Mouse (Mus musculus) adrenal gland, adult (tissue): ENCODE measurements around the gene Socs7.
A peak's percentile ranks its signal among the peaks of the same experiment; 100 is the strongest.
"Not testable (repeated sequence)": the region's sequence is repeated elsewhere in the genome, so short reads cannot be mapped to it uniquely, and the experiment has no call there.

Experiments used
- DNase-seq, 2 experiments: peaks; one replicate each; pipeline ENCODE4 v3.0.0; 2022 to 2023; ENCODE audit warnings: low spot score in 1 of 2; ENCODE audit not compliant: inconsistent age in 2 of 2

Socs7 gene

DNA sequence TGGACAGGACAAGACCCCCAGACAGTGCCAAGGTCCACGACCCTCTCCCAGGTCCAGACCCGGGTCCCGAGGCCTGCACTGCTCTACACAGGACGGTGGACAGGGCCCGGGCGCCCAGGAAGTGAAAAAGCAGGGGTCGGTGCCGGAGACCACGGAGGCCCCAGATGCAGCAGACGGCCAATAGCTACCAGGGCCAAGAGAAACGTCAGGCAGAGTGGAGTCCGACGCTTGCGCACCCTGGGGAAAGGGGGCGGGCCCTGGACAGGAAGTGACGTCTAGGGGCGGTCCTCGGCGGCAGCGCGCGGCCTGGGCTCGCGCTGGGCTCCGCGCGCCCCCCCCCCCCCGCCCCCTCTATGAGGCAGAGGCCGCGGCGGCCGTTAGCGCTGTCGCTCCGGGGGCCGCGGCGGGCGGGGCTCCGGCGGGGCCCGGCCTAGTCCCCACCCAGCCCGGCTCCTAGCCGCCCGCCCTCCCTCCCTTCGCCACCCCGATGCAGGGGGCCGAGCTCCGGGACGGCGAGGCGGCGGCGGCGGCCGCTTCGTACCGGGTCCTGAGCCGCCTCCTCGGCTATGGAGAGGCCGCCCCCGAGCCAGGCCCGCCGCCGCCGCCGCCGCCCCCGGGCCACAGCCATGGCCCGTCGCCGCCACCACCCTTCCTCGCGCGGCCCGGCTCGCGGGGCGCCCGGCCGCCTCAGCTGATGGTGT is at the start of gene Socs7:
Gene Socs7 (plus strand): TSS at position 604 of the 701 bp plus-strand sequence.
- DNase-seq = peak; percentile 95 to 97

GRCm38 (mm10) chr11:97312871-97313270 is 49.5 kb upstream of the Socs7 start:
- not testable (repeated sequence) for DNase-seq

- DNase-seq = no peak
Observed at GRCm38 (mm10) chr11:97314110-97314509, 48.2 kb upstream of the Socs7 start.

- DNase-seq = no peak
Observed at GRCm38 (mm10) chr11:97314751-97315503, 47.4 kb upstream of the Socs7 start.

DNA sequence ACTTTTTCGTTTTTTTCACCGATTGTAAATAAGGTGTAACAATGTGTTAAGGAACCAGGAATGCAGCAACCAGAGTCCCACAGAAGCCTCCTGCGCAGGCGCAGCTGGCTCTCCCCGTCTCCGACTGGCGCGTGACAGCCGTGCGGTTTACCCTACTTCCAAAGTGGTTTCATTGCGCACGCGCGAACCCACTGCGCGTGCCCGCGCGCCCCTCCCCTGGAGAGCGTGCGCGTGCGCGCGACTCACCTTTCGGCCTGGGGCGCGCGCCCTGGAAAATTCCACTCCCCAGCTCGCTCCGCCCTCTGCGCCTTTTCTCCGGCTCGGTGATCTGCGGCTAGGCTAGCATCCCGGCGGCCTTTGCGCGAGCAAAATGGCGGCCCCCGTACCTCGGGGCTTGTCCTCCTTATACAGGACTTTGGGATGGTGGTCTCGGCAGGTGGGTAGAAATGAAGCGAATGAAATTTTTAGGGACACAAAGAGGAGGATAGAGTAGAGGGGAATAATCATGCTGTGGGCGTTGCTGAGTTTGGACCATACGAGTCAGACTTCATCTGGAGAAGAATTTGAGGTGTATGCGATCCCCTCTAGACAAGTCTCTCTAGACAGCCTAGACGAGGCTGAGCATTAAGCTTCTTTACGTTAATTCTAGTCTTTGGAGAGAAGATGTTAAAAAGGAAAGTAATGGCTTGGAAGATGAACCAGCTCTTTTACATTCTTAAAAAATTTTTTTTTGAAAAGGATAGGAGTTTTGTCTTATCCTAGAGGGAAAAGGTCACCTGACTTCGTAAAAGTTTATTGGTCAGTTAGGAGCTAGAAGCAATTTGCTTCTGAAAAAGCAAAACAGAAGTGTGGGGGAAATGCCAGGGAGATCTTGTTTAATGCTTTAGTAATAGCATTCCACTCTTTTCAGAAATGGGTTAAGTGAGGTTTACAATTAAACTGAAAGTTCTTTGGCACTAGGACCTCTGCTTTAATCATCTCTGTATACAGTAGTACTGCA is 46.5 kb upstream of the Socs7 start, which contains the start of gene Mrpl45:
Gene Mrpl45 (plus strand): TSS at position 213 of the 1,000 bp plus-strand sequence.
- DNase-seq = peak; percentile 99 to 100

- DNase-seq = no peak
Observed at GRCm38 (mm10) chr11:97321197-97321596, 41.2 kb upstream of the Socs7 start.

DNA sequence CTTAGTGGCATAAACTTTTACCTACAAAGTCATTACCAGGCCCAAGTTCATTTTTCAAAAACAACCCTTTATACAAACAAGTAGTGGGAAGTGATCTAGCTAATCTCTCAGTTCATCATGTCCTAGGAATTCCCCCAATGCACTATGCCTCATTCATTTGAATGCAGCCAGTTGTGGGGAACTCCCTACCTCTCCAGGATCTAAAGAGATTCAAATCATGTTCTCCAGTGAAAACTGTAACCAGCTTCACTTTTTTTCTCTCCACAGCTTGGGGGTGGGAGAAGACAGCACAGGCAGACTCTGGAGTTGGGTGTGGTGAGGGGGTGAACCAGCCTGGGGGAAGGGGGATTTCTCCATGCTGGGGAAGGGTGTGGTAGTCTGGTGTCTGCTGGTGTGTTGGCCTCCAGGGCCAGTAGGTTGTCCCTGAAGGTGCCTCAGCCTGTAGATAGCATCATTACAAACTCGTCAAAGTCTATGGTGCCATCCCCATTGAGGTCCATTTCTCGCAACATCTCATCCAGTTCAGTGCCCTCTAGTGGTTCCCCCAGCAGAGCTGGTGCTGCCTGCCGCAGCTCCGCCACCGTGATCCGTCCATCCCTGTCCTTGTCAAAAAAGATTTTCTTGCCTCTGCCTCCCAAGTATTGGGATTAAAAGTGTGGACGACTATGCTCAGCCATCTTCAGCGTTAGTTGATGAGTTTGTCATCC is 40.3 kb upstream of the Socs7 start:
- DNase-seq = not testable (repeated sequence)

- no peak for DNase-seq
Observed at GRCm38 (mm10) chr11:97325224-97325623, 37.1 kb upstream of the Socs7 start.

- peak in 1 of 2 experiments; percentile 84 for DNase-seq
Observed at GRCm38 (mm10) chr11:97328148-97328547, 34.2 kb upstream of the Socs7 start.

GRCm38 (mm10) chr11:97330315-97330714 is 32.0 kb upstream of the Socs7 start:
- no peak for DNase-seq

DNA sequence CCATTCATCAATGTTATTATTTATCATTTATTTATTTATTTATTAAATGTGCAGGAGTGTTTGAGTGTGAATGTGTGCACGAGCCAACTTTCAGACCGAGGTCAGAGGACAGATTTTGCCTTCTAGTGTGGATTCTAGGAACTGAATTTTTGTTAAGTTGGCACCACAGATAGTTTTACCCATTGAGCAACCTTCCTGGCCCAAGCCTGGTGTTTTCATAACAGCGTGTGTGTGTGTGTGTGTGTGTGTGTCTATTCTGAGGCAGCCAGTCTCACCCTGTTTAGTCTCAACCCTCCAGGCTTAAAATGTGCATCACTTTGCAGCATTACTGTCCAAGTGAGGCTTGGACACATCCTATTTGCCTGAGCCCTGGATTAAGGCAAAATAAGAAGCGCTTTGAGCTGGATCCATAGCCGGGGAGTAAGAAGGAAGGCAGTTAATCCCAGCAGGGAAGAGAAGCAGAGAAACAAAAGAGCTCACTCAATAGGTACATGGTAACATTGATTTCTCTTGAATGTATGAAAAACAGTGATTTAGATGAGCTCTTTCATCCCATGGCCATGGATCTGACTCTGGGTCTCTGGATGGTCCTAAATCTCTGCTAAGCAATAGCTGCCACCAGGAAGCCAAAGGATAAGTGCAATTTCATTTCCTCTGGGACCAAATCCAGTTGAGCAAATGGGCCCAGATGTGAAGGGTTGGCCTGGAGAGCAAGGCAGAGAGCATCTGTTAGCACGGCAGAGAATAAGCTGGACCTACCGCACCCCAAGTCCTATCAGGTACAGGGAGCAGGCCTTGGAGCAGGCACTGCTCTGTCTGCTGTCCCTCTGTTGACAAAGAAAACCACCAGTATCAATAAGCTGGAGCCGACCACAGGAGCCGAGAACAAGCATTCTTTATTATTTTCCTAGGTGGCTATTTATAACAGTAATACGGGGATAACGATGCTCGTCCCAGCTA is 30.8 kb upstream of the Socs7 start:
- DNase-seq = peak in 1 of 2 experiments; percentile 51

GRCm38 (mm10) chr11:97333044-97333443 is 29.3 kb upstream of the Socs7 start:
- no peak for DNase-seq

- DNase-seq = no peak
Observed at GRCm38 (mm10) chr11:97333896-97334295, 28.5 kb upstream of the Socs7 start.

DNA sequence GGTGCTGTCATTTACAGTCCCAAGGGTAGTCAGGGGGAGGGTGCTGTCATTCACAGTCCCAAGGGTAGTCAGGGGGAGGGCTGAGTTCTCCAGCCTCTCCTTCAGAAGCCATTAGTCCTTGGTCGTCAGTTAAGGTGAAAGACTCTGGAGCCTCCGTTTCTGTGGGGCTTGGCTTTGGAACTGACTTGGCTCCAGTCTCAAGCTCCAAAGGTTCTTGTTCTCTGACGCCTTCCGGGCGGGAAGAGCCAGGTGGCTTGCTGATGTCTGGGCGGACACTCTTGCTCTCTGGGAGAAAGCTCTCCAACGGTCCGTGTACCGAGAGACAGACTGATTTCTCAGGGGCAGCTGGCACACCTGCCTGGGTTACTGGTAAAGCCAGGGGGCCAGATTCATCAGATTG is 28.0 kb upstream of the Socs7 start:
- no peak for DNase-seq

DNA sequence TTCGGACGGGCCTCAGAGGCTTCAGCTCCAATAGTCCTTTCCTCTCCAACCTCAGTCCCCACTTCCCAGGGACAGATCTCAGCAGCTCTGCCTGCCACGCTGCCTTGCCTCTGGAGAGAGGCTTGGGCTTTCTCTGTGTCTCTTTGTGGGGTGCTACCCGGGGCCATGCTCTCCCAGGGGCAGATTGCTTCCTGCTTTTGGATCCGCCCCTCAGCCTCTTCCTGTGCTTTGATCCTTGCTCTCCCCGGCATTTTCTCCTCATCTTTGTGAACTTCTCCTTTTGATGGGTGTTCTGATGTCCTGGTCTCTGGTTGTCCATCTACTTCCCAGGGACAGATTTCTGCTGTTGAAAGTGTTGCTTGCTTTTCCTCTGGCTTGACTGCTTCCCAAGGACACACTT is 26.1 kb upstream of the Socs7 start:
- DNase-seq = no peak

GRCm38 (mm10) chr11:97336751-97337345 is 25.5 kb upstream of the Socs7 start:
- no peak for DNase-seq

DNA sequence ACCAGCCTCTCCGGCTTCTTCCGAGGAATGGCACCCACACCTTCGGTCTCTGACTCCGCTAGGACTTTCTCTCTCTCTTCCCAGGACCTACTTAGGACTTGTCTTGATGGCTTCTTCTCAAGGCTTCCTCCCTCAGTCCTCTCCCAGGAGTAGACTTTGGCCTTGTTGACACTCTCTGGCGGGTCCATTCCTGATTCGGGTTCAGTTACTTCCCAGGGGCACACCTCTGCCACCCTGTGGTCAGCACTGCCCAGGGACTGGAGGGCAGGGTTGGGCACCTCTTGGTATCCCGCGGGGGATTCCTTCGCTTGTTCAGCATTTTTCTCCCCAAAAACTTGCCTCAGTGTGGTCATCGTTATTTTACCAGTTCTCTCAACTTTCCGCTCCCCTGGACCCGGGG is 25.0 kb upstream of the Socs7 start:
- no peak for DNase-seq

GRCm38 (mm10) chr11:97338302-97338976 is 23.9 kb upstream of the Socs7 start:
- no peak for DNase-seq
